Mouse (Mus musculus) brain, adult 10 weeks (tissue): ENCODE data around the gene Nqo2. TPM values are rescaled to one million over a fixed set of nuclear protein-coding genes. Genes with fewer than 3 reads are reported as not detected.

ENCODE experiments used
- polyA plus RNA-seq: library from polyadenylated mRNA; stranded (reverse); fragments of 350-450 nt; fragmentation: Illumina TruSeq; extraction: RNeasy Lipid Tissue Mini Kit (QIAGEN cat#74804); gene quantifications from one replicate; pipeline ENCODE4 v1.2.3, GENCODE M21; 2015; ENCODE audit warnings: low read depth, low replicate concordance

The Nqo2 gene
- polyA plus RNA-seq, result 12.6 TPM

GRCm38 (mm10) chr13:33964206-33965046 is at the start of gene Nqo2:
TSS of gene Nqo2 (plus strand) at chr13:33964687.

GRCm38 (mm10) chr13:34002058-34003006 is 37.8 kb downstream of the Nqo2 start, which contains the start of the genes Ripk1 and Serpinb6a:
TSS of gene Ripk1 (plus strand) at chr13:34002363.
TSS of gene Serpinb6a (minus strand) at chr13:34002794.

GRCm38 (mm10) chr13:34037172-34038055 is 72.9 kb downstream of the Nqo2 start, which contains the start of gene Bphl:
TSS of gene Bphl (plus strand) at chr13:34037597.

Other genes with a start within 250 kb of the Nqo2 start
- gene Serpinb6e, start 121.3 kb upstream of the Nqo2 start, polyA plus RNA-seq, result not detected
- not detected for gene Serpinb6c, start 59.0 kb upstream of the Nqo2 start, polyA plus RNA-seq
- 3.6 TPM for gene Ripk1, start 37.7 kb downstream of the Nqo2 start, polyA plus RNA-seq
- gene Serpinb6a, start 38.1 kb downstream of the Nqo2 start, polyA plus RNA-seq, result 72.9 TPM
- 52.1 TPM for gene Bphl, start 72.9 kb downstream of the Nqo2 start, polyA plus RNA-seq
- 803 TPM for gene Tubb2a, start 113.3 kb downstream of the Nqo2 start, polyA plus RNA-seq
- 162 TPM for gene Tubb2b, start 165.8 kb downstream of the Nqo2 start, polyA plus RNA-seq
- 28.0 TPM for gene Psmg4, start 198.3 kb downstream of the Nqo2 start, polyA plus RNA-seq